Mouse (Mus musculus) heart, postnatal 10 days (tissue): ENCODE data around the gene Olfr482. TPM values are rescaled to one million over a fixed set of nuclear protein-coding genes. Genes with fewer than 3 reads are reported as not detected.

Source experiments
- DNase-seq, 2 experiments: peaks; one replicate each; pipeline ENCODE4 v3.0.0; 2021
- intact Hi-C: fragments of 180-260 bp; cut with DNase I; formaldehyde crosslinking; loops from one replicate; pipeline ENCODE4 v1.15.1; 2025
- total RNA-seq, 2 experiments: library from RNA; stranded (reverse); gene quantifications; 2 replicates each; pipeline ENCODE4 v1.2.3; 2021

The Olfr482 gene
- under 1 TPM; 0.82 to 0.89 TPM for total RNA-seq

- DNase-seq: no peak
- intact Hi-C loops: no loop called here
Measured at GRCm38 (mm10) chr7:108097486-108097885, at the start of gene Olfr482. Olfr482 (minus strand) TSS chr7:108097586.

- intact Hi-C loops: no loop called here
- DNase-seq: no peak
Measured at GRCm38 (mm10) chr7:108127349-108127748, 30.0 kb upstream of the Olfr482 start, which contains the start of gene Olfr484. Olfr484 (minus strand) TSS chr7:108127449.

GRCm38 (mm10) chr7:108121416-108121815, 24.0 kb upstream of the Olfr482 start:
- no peak for DNase-seq
- intact Hi-C loops: no loop called here

- DNase-seq: no peak
- intact Hi-C loops: no loop called here
Measured at GRCm38 (mm10) chr7:108120681-108121080, 23.3 kb upstream of the Olfr482 start.

- intact Hi-C loops: no loop called here
- DNase-seq: no peak
Measured at GRCm38 (mm10) chr7:108100549-108100948, 3.2 kb upstream of the Olfr482 start, which contains the start of gene Olfr483. Olfr483 (plus strand) TSS chr7:108100849.

GRCm38 (mm10) chr7:108079555-108079954, 17.8 kb downstream of the Olfr482 start, which contains the start of gene Olfr481:
Olfr481 (plus strand) TSS chr7:108079855.
- intact Hi-C loops: no loop called here
- no peak for DNase-seq

- intact Hi-C loops: no loop called here
- DNase-seq: no peak
Measured at GRCm38 (mm10) chr7:108067246-108067645, 30.1 kb downstream of the Olfr482 start, which contains the start of gene Olfr480. Olfr480 (minus strand) TSS chr7:108067346.

GRCm38 (mm10) chr7:108050393-108050792, 47.0 kb downstream of the Olfr482 start, which contains the start of gene Olfr479:
Olfr479 (plus strand) TSS chr7:108050693.
- intact Hi-C loops: no loop called here
- no peak for DNase-seq

Other genes starting within 250 kb of the Olfr482 start
- gene Olfr472, start 199.7 kb downstream of the Olfr482 start, total RNA-seq: not detected
- gene Olfr473, start 167.1 kb downstream of the Olfr482 start, total RNA-seq: not detected
- gene Olfr474, start 142.9 kb downstream of the Olfr482 start, total RNA-seq: not detected
- gene Olfr476, start 132.8 kb downstream of the Olfr482 start, total RNA-seq: not detected
- gene Olfr477, start 110.9 kb downstream of the Olfr482 start, total RNA-seq: not detected
- gene Olfr478, start 63.6 kb downstream of the Olfr482 start, total RNA-seq: not detected
- gene Olfr479, start 46.9 kb downstream of the Olfr482 start, total RNA-seq: not detected
- gene Olfr480, start 30.2 kb downstream of the Olfr482 start, total RNA-seq: not detected
- not detected for gene Olfr481, start 17.7 kb downstream of the Olfr482 start, total RNA-seq
- not detected for gene Olfr483, start 3.3 kb upstream of the Olfr482 start, total RNA-seq
- gene Olfr484, start 29.9 kb upstream of the Olfr482 start, total RNA-seq: not detected
- gene Olfr485, start 62.3 kb upstream of the Olfr482 start, total RNA-seq: not detected
- not detected for gene Olfr486, start 75.2 kb upstream of the Olfr482 start, total RNA-seq
- not detected for gene Olfr487, start 117.0 kb upstream of the Olfr482 start, total RNA-seq
- not detected for gene Olfr488, start 160.8 kb upstream of the Olfr482 start, total RNA-seq
- gene Olfr490, start 191.3 kb upstream of the Olfr482 start, total RNA-seq: not detected
- not detected for gene Olfr491, start 215.9 kb upstream of the Olfr482 start, total RNA-seq
- gene Olfr492, start 226.1 kb upstream of the Olfr482 start, total RNA-seq: not detected
- gene Olfr493, start 249.4 kb upstream of the Olfr482 start, total RNA-seq: not detected